Mouse (Mus musculus): ENCODE measurements around the gene Sema4g.

DNA sequence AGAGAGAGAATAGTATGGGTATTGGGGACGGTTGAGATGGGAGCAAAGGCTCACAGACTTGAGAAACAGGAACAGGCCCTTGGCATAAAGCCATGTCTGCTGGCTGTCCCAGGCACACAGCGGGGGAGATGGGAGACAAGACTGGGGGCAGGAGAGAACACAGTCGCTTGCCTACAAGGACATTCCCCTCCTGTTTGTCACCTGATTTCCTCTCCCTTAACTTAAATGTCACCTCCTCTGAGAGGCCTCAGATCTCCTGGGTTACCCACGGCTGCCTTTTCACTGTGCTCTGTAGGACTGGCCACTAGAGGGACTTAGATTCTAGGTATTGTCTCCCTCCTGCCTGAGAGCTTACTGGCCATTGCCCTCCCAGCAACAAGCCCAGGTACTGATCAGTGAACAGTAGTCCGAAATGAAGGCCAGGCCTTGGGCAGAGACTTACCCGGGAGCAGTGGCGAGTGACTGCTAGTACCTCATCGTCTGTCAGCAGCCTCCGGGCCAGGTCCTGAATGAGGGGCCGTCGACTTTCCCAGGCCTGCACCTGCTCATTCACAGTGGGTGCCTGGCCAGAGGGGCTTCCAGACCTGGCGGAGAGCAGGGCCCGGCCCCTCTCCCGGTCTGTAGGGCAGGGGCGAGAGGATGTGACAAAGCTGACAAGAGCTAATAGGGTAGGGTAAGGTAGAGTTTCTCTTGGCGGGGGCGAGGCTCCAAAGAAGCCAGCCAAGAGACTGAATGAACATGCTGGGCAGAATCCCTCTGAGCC is 43.9 kb downstream of the Sema4g start:
- TF ChIP-seq CTCF (IDR thresholded peaks at IDR 0.05; ENCODE audit: insufficient read depth, low read depth, low read length), result no peak
- TF ChIP-seq POLR2A (IDR thresholded peaks at IDR 0.05; ENCODE audit: insufficient read depth, low read depth, low read length), result no peak
